Mouse (Mus musculus) forebrain, embryonic 16.5 days (tissue): ENCODE measurements around the gene Svbp. TPM values are rescaled to one million over a fixed set of nuclear protein-coding genes. Genes with fewer than 3 reads are reported as not detected.
A peak's percentile ranks its signal among the peaks of the same experiment; 100 is the strongest.

Source experiments
- ATAC-seq: fragments of 200-750 bp; cut with Nextera tagmentation; 2 replicates; pipeline ENCODE4 v1.8.0; 2017; ENCODE audit warnings: mild to moderate bottlenecking, moderate library complexity
- H3K27ac ChIP-seq: fragments of 300-500 bp; sonication (generic); 2 replicates; pipeline ENCODE4 v1.5.1; 2014; ENCODE audit warnings: low read length, control low read depth
- H3K27me3 ChIP-seq: fragments of 300-500 bp; sonication (generic); replicated peaks from 2 replicates; pipeline ENCODE4 v1.6.1; 2014; ENCODE audit warnings: low read length; ENCODE audit not compliant: control insufficient read depth, insufficient read depth
- H3K36me3 ChIP-seq: fragments of 300-500 bp; sonication (generic); 2 replicates; pipeline ENCODE4 v1.6.1; 2014; ENCODE audit not compliant: control insufficient read depth, insufficient read depth
- H3K4me1 ChIP-seq: fragments of 300-500 bp; sonication (generic); replicated peaks from 2 replicates; pipeline ENCODE4 v1.6.1; 2014; ENCODE audit warnings: low read length; ENCODE audit not compliant: control insufficient read depth, insufficient read depth
- H3K4me2 ChIP-seq: fragments of 300-500 bp; sonication (generic); 2 replicates; pipeline ENCODE4 v1.6.1; 2014; ENCODE audit warnings: mild to moderate bottlenecking, low read length, control low read depth
- H3K4me3 ChIP-seq: fragments of 300-500 bp; sonication (generic); replicated peaks from 2 replicates; pipeline ENCODE4 v1.5.1; 2014; ENCODE audit warnings: mild to moderate bottlenecking, low read length, control low read depth
- H3K9ac ChIP-seq: fragments of 300-500 bp; sonication (generic); replicated peaks from 2 replicates; pipeline ENCODE4 v1.6.1; 2014; ENCODE audit warnings: low read depth, low read length, control low read depth
- H3K9me3 ChIP-seq: fragments of 300-500 bp; sonication (generic); 2 replicates; pipeline ENCODE4 v1.6.1; 2016; ENCODE audit warnings: low read length; ENCODE audit not compliant: control insufficient read depth
- WGBS: fragments of 180-500 bp; shearing (Covaris S2); extraction: QIAGEN DNeasy Blood & Tissue Kit; methylation state at CpG from one replicate; pipeline ENCODE4 v1.1.7; 2014; 5-methylcytosine and 5-hydroxymethylcytosine counted together
- polyA plus RNA-seq: library from polyadenylated mRNA; unstranded; fragments of >200 nt; fragmentation: Nextera tagmentation; extraction: Ambion mirVana; gene quantifications from 2 replicates; pipeline ENCODE4 v1.2.1, GENCODE M21; 2015

The Svbp gene
- polyA plus RNA-seq, 1 experiment from 2014 or later, result 249 TPM

DNA sequence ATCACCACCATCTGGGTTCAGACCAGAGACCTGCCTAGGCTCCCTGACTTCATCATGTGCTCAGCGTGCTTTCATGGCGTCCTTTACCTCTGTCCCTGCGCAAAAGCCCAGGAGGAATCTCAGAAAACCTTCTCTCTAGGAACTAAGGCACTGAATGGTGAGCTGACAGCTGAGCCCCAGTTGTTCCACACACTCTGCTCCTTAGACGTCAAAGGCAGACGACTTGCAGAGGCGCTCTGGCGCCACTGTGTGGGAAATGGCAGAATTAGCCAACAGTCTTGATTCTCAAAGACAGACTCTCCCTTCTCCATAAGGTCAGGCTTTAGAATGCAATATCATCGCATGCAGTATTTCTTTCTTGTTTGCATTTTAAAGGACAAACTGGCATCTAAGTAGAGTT lies 9.6 kb downstream of the Svbp start:
- Histone ChIP-seq H3K27ac (no peak overlapping the region), H3K4me1 (no peaks in the 10 kb centered on the region), H3K27me3 (no peaks in the 10 kb centered on the region), H3K36me3 (0 out of 2 replicates have a peak, but pooled peaks cover 3% of the 10 kb centered on the region), H3K4me2 (no peak overlapping the region), H3K9ac (no peak overlapping the region), H3K4me3 (no peak overlapping the region), H3K9me3 (no peaks in the 10 kb centered on the region)
- ATAC-seq, result peak; percentile 74
- 16% methylated on average over 8 of the region's 8 CpGs for WGBS

DNA sequence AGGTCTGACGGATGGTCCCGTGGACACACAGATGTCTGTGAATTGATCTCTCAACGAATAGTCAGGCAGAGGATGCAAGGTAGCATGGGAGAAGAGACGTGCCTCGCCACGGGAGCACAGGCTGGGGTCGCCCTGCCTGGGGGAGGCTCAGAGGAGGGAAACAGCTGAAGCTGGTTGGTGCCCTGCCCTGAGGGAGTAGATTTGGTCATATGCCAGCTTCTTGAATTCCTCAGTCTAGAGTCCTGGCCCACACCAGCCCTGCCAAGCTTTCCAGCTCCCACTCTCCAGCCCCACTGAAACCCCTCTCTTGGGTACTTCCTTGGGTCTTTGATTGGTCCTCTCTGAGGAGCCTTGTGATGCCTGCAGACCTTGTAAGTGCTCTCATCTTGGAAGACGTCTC lies 21.6 kb downstream of the Svbp start:
- Histone ChIP-seq H3K9me3 (no peaks in the 10 kb centered on the region), H3K4me3 (no peak overlapping the region), H3K27me3 (no peaks in the 10 kb centered on the region), H3K4me2 (no peak overlapping the region), H3K36me3 (no peaks in the 10 kb centered on the region), H3K27ac (no peak overlapping the region), H3K9ac (no peak overlapping the region), H3K4me1 (no peaks in the 10 kb centered on the region)
- WGBS, result 74% methylated on average over 8 of the region's 8 CpGs
- ATAC-seq, result peak; percentile 43; the same call in 1 of the 2 replicates

DNA sequence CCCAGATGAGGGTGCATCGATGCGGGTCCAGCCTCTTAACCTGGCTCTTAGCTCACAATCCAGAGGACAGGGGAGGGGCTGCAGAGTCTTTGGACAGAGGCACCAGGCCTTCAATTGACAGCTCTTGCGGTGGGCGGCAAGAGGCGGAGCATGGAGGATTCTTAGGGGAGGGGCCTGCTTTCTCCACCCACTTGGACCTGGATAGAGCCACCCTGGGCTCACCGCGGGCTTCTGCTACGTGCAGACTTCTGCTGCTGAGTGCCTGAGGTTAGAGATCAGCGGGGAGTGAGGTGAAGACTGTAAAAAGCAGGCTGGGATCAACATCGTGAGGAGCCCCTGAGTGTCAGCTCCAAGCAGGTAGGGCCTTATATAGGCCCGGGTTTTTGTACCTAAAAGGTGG lies 23.1 kb downstream of the Svbp start, which contains the start of gene Tmem269:
TSS of gene Tmem269 (minus strand) at position 49 of the 400 bp plus-strand sequence.
- H3K4me2 ChIP-seq, result no peak within 1 kb of the TSS
- ATAC-seq, result no peak; the same call in 1 of the 2 replicates
- no peaks in the 10 kb centered on the region for H3K27me3 ChIP-seq
- no peak within 1 kb of the TSS for H3K27ac ChIP-seq
- H3K4me3 ChIP-seq, result no peak within 1 kb of the TSS
- no peaks in the 10 kb centered on the region for H3K9me3 ChIP-seq
- no peak within 1 kb of the TSS for H3K9ac ChIP-seq
- no peaks in the 10 kb centered on the region for H3K36me3 ChIP-seq
- H3K4me1 ChIP-seq, result no peaks in the 10 kb centered on the region
- WGBS, result 9% methylated on average over 11 of the region's 11 CpGs

DNA sequence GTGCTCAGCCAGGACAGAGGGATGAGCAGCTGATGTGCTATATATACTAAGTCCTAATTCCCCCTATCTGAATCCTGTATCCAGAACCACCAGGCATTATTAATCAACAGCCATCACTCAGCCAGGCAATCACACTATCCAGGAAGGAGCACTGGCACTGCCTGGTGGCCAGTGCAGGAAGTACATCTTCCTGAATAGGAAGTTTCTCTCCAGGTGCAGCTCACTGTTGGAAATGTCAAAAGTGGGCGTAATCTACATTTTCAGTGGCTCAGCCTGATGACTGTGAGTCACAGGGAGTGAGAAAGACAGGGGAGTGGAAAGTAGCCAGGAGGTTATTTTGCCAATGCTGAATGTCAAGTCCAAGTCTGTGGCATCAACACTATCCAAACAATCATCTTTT lies 28.6 kb downstream of the Svbp start:
- WGBS, result 86% methylated on average over 1 of the region's 1 CpGs
- no peak for ATAC-seq
- H3K4me2 ChIP-seq, result no peak overlapping the region

DNA sequence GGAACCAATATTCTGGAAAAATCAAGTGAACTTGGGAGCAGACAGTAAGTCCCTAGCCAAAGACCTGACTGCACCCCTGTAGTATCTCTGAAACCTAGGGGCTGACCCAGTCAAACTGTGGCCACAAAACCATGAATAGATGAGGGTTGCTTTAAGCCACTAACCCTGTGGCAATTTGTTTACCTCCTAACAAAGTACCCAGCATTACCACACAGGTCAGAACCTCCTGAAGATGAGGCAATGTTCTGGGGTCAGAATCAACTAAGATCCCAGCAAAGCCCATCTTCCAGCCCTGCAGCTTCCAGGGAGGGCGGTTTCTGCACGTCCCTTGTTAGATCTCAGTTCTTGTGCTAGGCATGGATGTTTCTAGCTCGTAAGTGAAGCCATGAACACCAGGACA lies 29.4 kb downstream of the Svbp start:
- Histone ChIP-seq H3K9me3 (no peaks in the 10 kb centered on the region), H3K4me2 (no peak overlapping the region), H3K4me1 (no peaks in the 10 kb centered on the region), H3K27ac (no peak overlapping the region), H3K27me3 (no peaks in the 10 kb centered on the region), H3K36me3 (peaks cover 25% of the 10 kb centered on the region), H3K9ac (no peak overlapping the region), H3K4me3 (no peak overlapping the region)
- ATAC-seq, result no peak
- whole genome bisulfite sequencing, result 88% methylated on average over 3 of the region's 3 CpGs

More for the DNA sequence above, 28.6 kb downstream of the Svbp start:
- Histone ChIP-seq H3K36me3 (peaks cover 25% of the 10 kb centered on the region), H3K4me3 (no peak overlapping the region), H3K9ac (no peak overlapping the region), H3K27me3 (no peaks in the 10 kb centered on the region), H3K4me1 (no peaks in the 10 kb centered on the region), H3K9me3 (no peaks in the 10 kb centered on the region), H3K27ac (no peak overlapping the region)

DNA sequence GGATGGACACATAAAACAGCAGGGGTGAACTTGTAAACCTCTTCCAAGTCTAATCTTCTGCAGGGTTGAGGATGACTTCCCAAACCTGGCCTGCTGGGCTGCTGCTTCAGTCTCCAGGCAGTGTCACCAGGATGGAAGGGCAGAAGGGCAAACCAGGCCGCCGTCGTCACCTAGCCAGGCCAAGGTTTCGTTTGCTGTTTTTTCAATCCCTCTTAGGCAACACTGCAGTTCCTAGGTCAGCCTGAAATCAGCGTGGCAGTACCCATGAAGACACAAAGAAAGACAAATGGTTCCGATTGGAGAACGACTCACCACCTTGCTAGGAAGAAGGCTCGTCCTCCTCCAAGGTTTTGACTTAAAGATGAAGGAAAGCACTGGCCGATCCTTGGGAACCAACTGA lies 30.6 kb downstream of the Svbp start:
- no peak overlapping the region for H3K4me3 ChIP-seq
- 94% methylated on average over 9 of the region's 9 CpGs for WGBS
- no peak for ATAC-seq

DNA sequence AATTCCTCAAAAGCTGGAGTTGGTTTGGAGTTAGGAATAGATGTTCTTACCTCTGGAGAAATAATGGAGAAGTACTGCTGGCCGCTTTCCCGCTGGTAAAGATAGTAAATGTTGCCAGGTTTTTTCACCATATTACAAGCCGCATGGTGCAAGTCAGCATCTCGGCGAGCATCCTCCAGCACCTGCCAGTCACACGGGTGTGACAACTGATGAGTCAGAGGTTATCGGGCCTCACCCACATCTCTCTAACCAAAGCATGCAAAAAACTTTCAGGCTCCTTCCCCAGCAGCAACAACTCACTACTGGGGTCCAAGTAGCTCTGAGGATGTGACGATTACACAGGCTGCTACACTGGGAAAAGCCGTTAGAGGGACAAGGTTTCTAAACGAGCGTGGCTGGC lies 31.6 kb downstream of the Svbp start:
- H3K9me3 ChIP-seq, result no peaks in the 10 kb centered on the region
- H3K36me3 ChIP-seq, result peaks cover 25% of the 10 kb centered on the region
- ATAC-seq, result no peak
- H3K27me3 ChIP-seq, result no peaks in the 10 kb centered on the region
- no peak overlapping the region for H3K27ac ChIP-seq
- no peak overlapping the region for H3K4me2 ChIP-seq
- peaks cover 5% of the 10 kb centered on the region for H3K4me1 ChIP-seq
- WGBS, result 92% methylated on average over 11 of the region's 11 CpGs
- H3K9ac ChIP-seq, result no peak overlapping the region
- H3K4me3 ChIP-seq, result no peak overlapping the region

More for the DNA sequence above, 30.6 kb downstream of the Svbp start:
- Histone ChIP-seq H3K9ac (no peak overlapping the region), H3K36me3 (peaks cover 25% of the 10 kb centered on the region), H3K9me3 (no peaks in the 10 kb centered on the region), H3K4me1 (no peaks in the 10 kb centered on the region), H3K4me2 (no peak overlapping the region), H3K27ac (no peak overlapping the region), H3K27me3 (no peaks in the 10 kb centered on the region)

DNA sequence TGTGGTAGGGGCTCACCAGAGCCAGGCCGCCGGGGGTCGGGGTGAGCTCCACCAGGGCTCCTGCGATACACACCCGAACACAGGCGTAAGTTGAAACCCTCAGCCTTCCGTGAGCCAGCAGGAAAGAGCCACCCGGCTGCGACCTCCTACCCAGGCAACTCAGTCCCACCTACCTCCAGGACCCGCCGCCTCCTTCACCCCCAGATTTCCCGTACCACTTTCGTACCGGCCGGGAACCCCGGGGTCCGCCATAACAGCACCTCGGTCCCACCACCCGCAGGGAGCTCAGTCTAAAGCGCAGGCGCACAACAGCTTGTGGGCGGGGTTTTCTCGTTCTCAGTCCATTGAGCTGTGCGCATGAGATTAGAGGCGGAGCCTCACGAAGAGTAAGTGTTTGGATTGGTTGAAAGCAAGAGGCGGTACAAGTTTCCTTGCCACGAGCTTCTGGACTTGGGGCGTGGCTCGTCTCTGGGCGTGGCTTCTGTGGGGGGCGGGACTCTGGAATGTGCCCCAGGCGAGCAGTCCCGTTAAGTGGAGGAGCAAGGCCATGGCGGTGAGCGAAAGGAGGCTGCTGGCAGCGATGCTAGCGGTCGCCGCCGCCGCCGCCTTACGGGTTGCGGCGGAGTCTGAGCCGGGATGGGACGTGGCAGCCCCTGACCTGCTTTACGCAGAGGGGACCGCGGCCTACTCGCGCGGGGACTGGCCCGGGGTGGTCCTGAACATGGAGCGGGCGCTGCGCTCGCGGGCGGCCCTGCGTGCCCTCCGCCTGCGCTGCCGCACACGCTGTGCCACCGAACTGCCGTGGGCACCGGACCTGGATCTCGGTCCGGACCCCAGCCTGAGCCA lies 37.5 kb downstream of the Svbp start, which contains the start of the genes AU022252 and P3h1:
TSS of gene AU022252 (minus strand) at position 303 of the 846 bp plus-strand sequence.
TSS of gene P3h1 (plus strand) at position 506 of the 846 bp plus-strand sequence.
- Histone ChIP-seq H3K4me3 (peak within 1 kb of the TSS; percentile 86), H3K27ac (peak within 1 kb of the TSS; percentile 60), H3K27me3 (no peaks in the 10 kb centered on the region), H3K9me3 (no peaks in the 10 kb centered on the region), H3K9ac (peak within 1 kb of the TSS; percentile 79), H3K4me1 (peaks cover 16% of the 10 kb centered on the region), H3K4me2 (peak within 1 kb of the TSS; percentile 91), H3K36me3 (peaks cover 2% of the 10 kb centered on the region; the same call in 1 of the 2 replicates)
- ATAC-seq, result peak; percentile 96
- under 1% methylated on average over 71 of the region's 71 CpGs for WGBS

DNA sequence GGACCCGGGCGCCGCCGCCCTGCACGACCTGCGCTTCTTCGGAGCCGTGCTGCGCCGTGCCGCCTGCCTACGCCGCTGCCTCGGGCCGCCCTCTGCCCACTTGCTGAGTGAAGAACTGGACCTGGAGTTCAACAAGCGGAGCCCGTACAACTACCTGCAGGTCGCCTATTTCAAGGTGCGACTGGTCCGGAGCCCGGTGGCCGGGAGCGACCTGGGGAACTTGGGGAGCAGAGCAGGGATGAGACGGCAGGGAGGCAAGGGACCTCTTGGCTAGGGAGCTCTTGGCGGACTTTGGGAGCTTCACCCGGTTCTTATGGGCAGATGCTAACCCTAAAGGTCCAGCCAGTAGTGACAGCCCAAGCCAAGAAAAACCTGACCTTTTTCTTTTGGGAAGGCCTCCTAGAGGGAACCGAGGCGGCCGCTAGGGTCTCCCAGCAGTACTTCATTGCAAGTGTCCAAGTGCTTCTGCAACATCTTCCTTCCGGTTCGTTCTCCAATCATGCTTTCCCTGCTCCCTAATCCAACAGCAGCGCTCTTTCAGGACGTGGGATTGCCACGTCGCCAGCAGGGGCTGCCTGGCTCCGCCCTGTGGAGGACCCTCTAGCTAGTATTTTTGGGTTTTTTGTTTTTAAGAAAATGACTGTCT lies 38.3 kb downstream of the Svbp start:
- Histone ChIP-seq H3K4me3 (peak overlapping the region; percentile 86), H3K4me2 (peak overlapping the region; percentile 91), H3K27ac (peak overlapping the region; percentile 60), H3K27me3 (no peaks in the 10 kb centered on the region), H3K36me3 (0 out of 2 replicates have a peak, but pooled peaks cover 2% of the 10 kb centered on the region), H3K9me3 (no peaks in the 10 kb centered on the region), H3K9ac (peak overlapping the region; percentile 79), H3K4me1 (peaks cover 16% of the 10 kb centered on the region)
- under 1% methylated on average over 35 of the region's 36 CpGs for WGBS
- ATAC-seq, result peak; percentile 45
